Mouse (Mus musculus): ENCODE measurements around the gene Ano6. TPM values are rescaled to one million over a fixed set of nuclear protein-coding genes. Genes with fewer than 3 reads are reported as not detected.

The Ano6 gene
- polyA plus RNA-seq, 1 experiment, result 172 TPM

GRCm38 (mm10) chr15:95846102-95846501, 55.5 kb downstream of the Ano6 start:
- WGBS, result 55% methylated on average over 5 of the region's 5 CpGs
- TF ChIP-seq POLR2A (IDR thresholded peaks at IDR 0.05; ENCODE audit: low read depth, low read length) (no peak), CTCF (IDR thresholded peaks at IDR 0.05; ENCODE audit: extremely low read depth, insufficient read length, insufficient replicate concordance, low read depth, low read length) (no peak)
- H3K27me3 ChIP-seq (ENCODE audit: control insufficient read depth, insufficient read depth, low read length), result no peaks in the 10 kb centered on the region
- no peak overlapping the region for H3K4me3 ChIP-seq (ENCODE audit: low read depth, low read length)
- H3K4me1 ChIP-seq (ENCODE audit: control insufficient read depth, insufficient read depth, insufficient read length, low read length), result peaks cover 35% of the 10 kb centered on the region
- H3K27ac ChIP-seq (ENCODE audit: insufficient read depth, low read depth, low read length), result 0 out of 2 replicates have a peak overlapping the region, but pooled peaks have one; percentile 3
- peaks cover 1% of the 10 kb centered on the region; the same call in 1 of the 2 replicates for H3K36me3 ChIP-seq (ENCODE audit: control insufficient read depth, insufficient read depth, low read length)

- Histone ChIP-seq H3K27me3 (ENCODE audit: control insufficient read depth, insufficient read depth, low read length) (no peaks in the 10 kb centered on the region), H3K36me3 (ENCODE audit: control insufficient read depth, insufficient read depth, low read length) (no peaks in the 10 kb centered on the region), H3K4me3 (ENCODE audit: low read depth, low read length) (no peak overlapping the region), H3K4me1 (ENCODE audit: control insufficient read depth, insufficient read depth, insufficient read length, low read length) (peaks cover 26% of the 10 kb centered on the region), H3K27ac (ENCODE audit: insufficient read depth, low read depth, low read length) (peak overlapping the region; percentile 75)
- TF ChIP-seq POLR2A (IDR thresholded peaks at IDR 0.05; ENCODE audit: low read depth, low read length) (no peak), CTCF (IDR thresholded peaks at IDR 0.05; ENCODE audit: extremely low read depth, insufficient read length, insufficient replicate concordance, low read depth, low read length) (no peak)
- 19% methylated on average over 6 of the region's 6 CpGs for WGBS
These were observed 57.9 kb downstream of the Ano6 start for GRCm38 (mm10) chr15:95848493-95849064.

GRCm38 (mm10) chr15:95849513-95850411, 59.1 kb downstream of the Ano6 start:
- 24% methylated on average over 18 of the region's 18 CpGs for WGBS
- peak overlapping the region; percentile 38; the same call in 1 of the 2 replicates for H3K4me3 ChIP-seq (ENCODE audit: low read depth, low read length)
- TF ChIP-seq POLR2A (IDR thresholded peaks at IDR 0.05; ENCODE audit: low read depth, low read length) (no peak), CTCF (IDR thresholded peaks at IDR 0.05; ENCODE audit: extremely low read depth, insufficient read length, insufficient replicate concordance, low read depth, low read length) (no peak)
- no peaks in the 10 kb centered on the region for H3K27me3 ChIP-seq (ENCODE audit: control insufficient read depth, insufficient read depth, low read length)
- no peaks in the 10 kb centered on the region for H3K36me3 ChIP-seq (ENCODE audit: control insufficient read depth, insufficient read depth, low read length)
- H3K4me1 ChIP-seq (ENCODE audit: control insufficient read depth, insufficient read depth, insufficient read length, low read length), result peaks cover 20% of the 10 kb centered on the region
- peak overlapping the region; percentile 84 for H3K27ac ChIP-seq (ENCODE audit: insufficient read depth, low read depth, low read length)

- Histone ChIP-seq H3K4me3 (ENCODE audit: low read depth, low read length) (no peak overlapping the region), H3K27me3 (ENCODE audit: control insufficient read depth, insufficient read depth, low read length) (no peaks in the 10 kb centered on the region), H3K27ac (ENCODE audit: insufficient read depth, low read depth, low read length) (no peak overlapping the region), H3K4me1 (ENCODE audit: control insufficient read depth, insufficient read depth, insufficient read length, low read length) (peaks cover 20% of the 10 kb centered on the region), H3K36me3 (ENCODE audit: control insufficient read depth, insufficient read depth, low read length) (no peaks in the 10 kb centered on the region)
- 69% methylated on average over 5 of the region's 5 CpGs for WGBS
- TF ChIP-seq POLR2A (IDR thresholded peaks at IDR 0.05; ENCODE audit: low read depth, low read length) (no peak), CTCF (IDR thresholded peaks at IDR 0.05; ENCODE audit: extremely low read depth, insufficient read length, insufficient replicate concordance, low read depth, low read length) (no peak)
These were observed 59.9 kb downstream of the Ano6 start for GRCm38 (mm10) chr15:95850546-95850945.

- H3K27ac ChIP-seq (ENCODE audit: insufficient read depth, low read depth, low read length), result no peak overlapping the region; the same call in 1 of the 2 replicates
- peaks cover 25% of the 10 kb centered on the region for H3K4me1 ChIP-seq (ENCODE audit: control insufficient read depth, insufficient read depth, insufficient read length, low read length)
- 68% methylated on average over 13 of the region's 13 CpGs for WGBS
These were observed 64.6 kb downstream of the Ano6 start for GRCm38 (mm10) chr15:95855051-95855844.

GRCm38 (mm10) chr15:95855953-95856352, 65.3 kb downstream of the Ano6 start:
- no peak overlapping the region for H3K4me3 ChIP-seq (ENCODE audit: low read depth, low read length)
- WGBS, result 49% methylated on average over 7 of the region's 7 CpGs
- TF ChIP-seq CTCF (IDR thresholded peaks at IDR 0.05; ENCODE audit: extremely low read depth, insufficient read length, insufficient replicate concordance, low read depth, low read length) (no peak), POLR2A (IDR thresholded peaks at IDR 0.05; ENCODE audit: low read depth, low read length) (no peak)
- H3K4me1 ChIP-seq (ENCODE audit: control insufficient read depth, insufficient read depth, insufficient read length, low read length), result peaks cover 27% of the 10 kb centered on the region
- no peaks in the 10 kb centered on the region for H3K27me3 ChIP-seq (ENCODE audit: control insufficient read depth, insufficient read depth, low read length)
- peak overlapping the region; percentile 18; the same call in 1 of the 2 replicates for H3K27ac ChIP-seq (ENCODE audit: insufficient read depth, low read depth, low read length)
- 0 out of 2 replicates have a peak, but pooled peaks cover 1% of the 10 kb centered on the region for H3K36me3 ChIP-seq (ENCODE audit: control insufficient read depth, insufficient read depth, low read length)

More at GRCm38 (mm10) chr15:95855051-95855844, 64.6 kb downstream of the Ano6 start:
- Histone ChIP-seq H3K4me3 (ENCODE audit: low read depth, low read length) (no peak overlapping the region), H3K36me3 (ENCODE audit: control insufficient read depth, insufficient read depth, low read length) (0 out of 2 replicates have a peak, but pooled peaks cover 1% of the 10 kb centered on the region), H3K27me3 (ENCODE audit: control insufficient read depth, insufficient read depth, low read length) (no peaks in the 10 kb centered on the region)
- no peak for TF ChIP-seq POLR2A (IDR thresholded peaks at IDR 0.05; ENCODE audit: low read depth, low read length)
- TF ChIP-seq CTCF (IDR thresholded peaks at IDR 0.05; ENCODE audit: extremely low read depth, insufficient read length, insufficient replicate concordance, low read depth, low read length), result no peak

Data from small intestine, adult 2 months (tissue).